Mouse (Mus musculus): ENCODE results near the gene Zfp644. TPM values are rescaled to one million over a fixed set of nuclear protein-coding genes. Genes with fewer than 3 reads are reported as not detected.

Gene Zfp644
- total and polyA plus RNA-seq, 2 experiments from 2014 or later: 66.8 to 67.7 TPM

- H3K4me1 ChIP-seq (ENCODE audit: insufficient read depth, low read length): no peaks in the 10 kb centered on the region
- ATAC-seq: no peak
- H3K9me3 ChIP-seq (ENCODE audit: low read length): no peaks in the 10 kb centered on the region
- H3K4me3 ChIP-seq (ENCODE audit: low read length): no peak overlapping the region
- no peak for DNase-seq (ENCODE audit: low spot score)
- H3K27ac ChIP-seq: no peak overlapping the region
- no peaks in the 10 kb centered on the region for H3K36me3 ChIP-seq (ENCODE audit: insufficient read depth, low read length)
- H3K4me2 ChIP-seq (ENCODE audit: low read depth, low read length): no peak overlapping the region
- no peaks in the 10 kb centered on the region for H3K27me3 ChIP-seq (ENCODE audit: insufficient read depth, low read length)
- no peak overlapping the region for H3K9ac ChIP-seq (replicated peaks; ENCODE audit: low read length)
- TF ChIP-seq CTCF (IDR thresholded peaks at IDR 0.05; ENCODE audit: low read depth): no peak
- 81% methylated on average over 5 of the region's 5 CpGs for WGBS
Observed at GRCm38 (mm10) chr5:106607081-106607480, 90.0 kb downstream of the Zfp644 start.

- TF ChIP-seq CTCF (IDR thresholded peaks at IDR 0.05; ENCODE audit: low read depth): no peak
- Histone ChIP-seq H3K9me3 (ENCODE audit: low read length) (no peaks in the 10 kb centered on the region), H3K27ac (no peak overlapping the region), H3K4me2 (ENCODE audit: low read depth, low read length) (no peak overlapping the region), H3K4me3 (ENCODE audit: low read length) (no peak overlapping the region), H3K36me3 (ENCODE audit: insufficient read depth, low read length) (no peaks in the 10 kb centered on the region), H3K9ac (replicated peaks; ENCODE audit: low read length) (no peak overlapping the region), H3K27me3 (ENCODE audit: insufficient read depth, low read length) (no peaks in the 10 kb centered on the region), H3K4me1 (ENCODE audit: insufficient read depth, low read length) (no peaks in the 10 kb centered on the region)
- 80% methylated on average over 6 of the region's 6 CpGs for WGBS
- no peak for DNase-seq (ENCODE audit: low spot score)
- no peak for ATAC-seq
Observed at GRCm38 (mm10) chr5:106605096-106605495, 92.0 kb downstream of the Zfp644 start.

GRCm38 (mm10) chr5:106604381-106604780 is 92.7 kb downstream of the Zfp644 start:
- H3K4me3 ChIP-seq (ENCODE audit: low read length): no peak overlapping the region
- H3K9ac ChIP-seq (replicated peaks; ENCODE audit: low read length): no peak overlapping the region
- DNase-seq (ENCODE audit: low spot score): no peak
- H3K36me3 ChIP-seq (ENCODE audit: insufficient read depth, low read length): no peaks in the 10 kb centered on the region
- no peaks in the 10 kb centered on the region for H3K4me1 ChIP-seq (ENCODE audit: insufficient read depth, low read length)
- ATAC-seq: no peak
- no peak overlapping the region for H3K27ac ChIP-seq
- WGBS: 88% methylated on average over 5 of the region's 5 CpGs
- H3K27me3 ChIP-seq (ENCODE audit: insufficient read depth, low read length): no peaks in the 10 kb centered on the region
- TF ChIP-seq CTCF (IDR thresholded peaks at IDR 0.05; ENCODE audit: low read depth): no peak
- H3K4me2 ChIP-seq (ENCODE audit: low read depth, low read length): no peak overlapping the region
- no peaks in the 10 kb centered on the region for H3K9me3 ChIP-seq (ENCODE audit: low read length)

GRCm38 (mm10) chr5:106599482-106599881 is 97.6 kb downstream of the Zfp644 start:
- TF ChIP-seq CTCF (IDR thresholded peaks at IDR 0.05; ENCODE audit: low read depth): no peak
- Histone ChIP-seq H3K4me1 (ENCODE audit: insufficient read depth, low read length) (no peaks in the 10 kb centered on the region), H3K4me2 (ENCODE audit: low read depth, low read length) (no peak overlapping the region), H3K4me3 (ENCODE audit: low read length) (no peak overlapping the region), H3K27me3 (ENCODE audit: insufficient read depth, low read length) (no peaks in the 10 kb centered on the region), H3K9me3 (ENCODE audit: low read length) (no peaks in the 10 kb centered on the region), H3K27ac (no peak overlapping the region), H3K36me3 (ENCODE audit: insufficient read depth, low read length) (no peaks in the 10 kb centered on the region), H3K9ac (replicated peaks; ENCODE audit: low read length) (no peak overlapping the region)
- peak; percentile 30 for DNase-seq (ENCODE audit: low spot score)
- peak; percentile 10; the same call in 1 of the 2 replicates for ATAC-seq
- 49% methylated on average over 8 of the region's 8 CpGs for WGBS

- Histone ChIP-seq H3K36me3 (ENCODE audit: insufficient read depth, low read length) (no peaks in the 10 kb centered on the region), H3K27me3 (ENCODE audit: insufficient read depth, low read length) (no peaks in the 10 kb centered on the region), H3K4me2 (ENCODE audit: low read depth, low read length) (no peak overlapping the region), H3K9me3 (ENCODE audit: low read length) (no peaks in the 10 kb centered on the region), H3K4me3 (ENCODE audit: low read length) (no peak overlapping the region), H3K4me1 (ENCODE audit: insufficient read depth, low read length) (no peaks in the 10 kb centered on the region), H3K9ac (replicated peaks; ENCODE audit: low read length) (no peak overlapping the region), H3K27ac (no peak overlapping the region)
- WGBS: 93% methylated on average over 2 of the region's 2 CpGs
- no peak for TF ChIP-seq CTCF (IDR thresholded peaks at IDR 0.05; ENCODE audit: low read depth)
- no peak for DNase-seq (ENCODE audit: low spot score)
- ATAC-seq: no peak
Observed at GRCm38 (mm10) chr5:106597472-106597871, 99.6 kb downstream of the Zfp644 start.

- no peak overlapping the region for H3K9ac ChIP-seq (replicated peaks; ENCODE audit: low read length)
- H3K36me3 ChIP-seq (ENCODE audit: insufficient read depth, low read length): no peaks in the 10 kb centered on the region; the same call in 1 of the 2 replicates
- ATAC-seq (no peak), DNase-seq (ENCODE audit: low spot score) (peak; percentile 9)
- H3K4me3 ChIP-seq (ENCODE audit: low read length): no peak overlapping the region
- H3K27me3 ChIP-seq (ENCODE audit: insufficient read depth, low read length): no peaks in the 10 kb centered on the region
- H3K9me3 ChIP-seq (ENCODE audit: low read length): no peaks in the 10 kb centered on the region
- peak; percentile 48 for TF ChIP-seq CTCF (IDR thresholded peaks at IDR 0.05; ENCODE audit: low read depth)
- no peak overlapping the region for H3K4me2 ChIP-seq (ENCODE audit: low read depth, low read length)
- H3K27ac ChIP-seq: no peak overlapping the region
- H3K4me1 ChIP-seq (ENCODE audit: insufficient read depth, low read length): no peaks in the 10 kb centered on the region
Observed at GRCm38 (mm10) chr5:106594388-106594787, 102.7 kb downstream of the Zfp644 start.

- no peaks in the 10 kb centered on the region for H3K27me3 ChIP-seq (ENCODE audit: insufficient read depth, low read length)
- H3K36me3 ChIP-seq (ENCODE audit: insufficient read depth, low read length): no peaks in the 10 kb centered on the region; the same call in 1 of the 2 replicates
- ATAC-seq: no peak
- H3K4me3 ChIP-seq (ENCODE audit: low read length): no peak overlapping the region
- H3K4me1 ChIP-seq (ENCODE audit: insufficient read depth, low read length): no peaks in the 10 kb centered on the region
- TF ChIP-seq CTCF (IDR thresholded peaks at IDR 0.05; ENCODE audit: low read depth): no peak
- no peak for DNase-seq (ENCODE audit: low spot score)
- 77% methylated on average over 5 of the region's 5 CpGs for WGBS
- H3K4me2 ChIP-seq (ENCODE audit: low read depth, low read length): no peak overlapping the region
- H3K9ac ChIP-seq (replicated peaks; ENCODE audit: low read length): no peak overlapping the region
- H3K27ac ChIP-seq: no peak overlapping the region
- H3K9me3 ChIP-seq (ENCODE audit: low read length): no peaks in the 10 kb centered on the region
Observed at GRCm38 (mm10) chr5:106590686-106591085, 106.4 kb downstream of the Zfp644 start.
